Mouse (Mus musculus): ENCODE measurements at regions not wholly inside any gene's neighbourhood (a gene's known extent, or its start where the extent isn't known, plus 50 kb on each side); places are given as distances from the start of the nearest gene placed in this dataset.

- no peak for DNase-seq (ENCODE audit: low read depth, low spot score)
These were observed 75.9 kb upstream of the Ank start for GRCm38 (mm10) chr15:27390567-27390966.

GRCm38 (mm10) chr15:27405721-27406161, 60.7 kb upstream of the Ank start:
- no peak for DNase-seq (ENCODE audit: low read depth, low spot score)

GRCm38 (mm10) chr15:27409856-27410255, 56.6 kb upstream of the Ank start:
- no peak for DNase-seq (ENCODE audit: low read depth, low spot score)

- no peak for DNase-seq (ENCODE audit: low read depth, low spot score)
These were observed 54.2 kb upstream of the Ank start for GRCm38 (mm10) chr15:27412304-27412703.

- DNase-seq (ENCODE audit: low read depth, low spot score): no peak
These were observed 53.7 kb upstream of the Ank start for GRCm38 (mm10) chr15:27412761-27413160.

GRCm38 (mm10) chr15:27413486-27413885, 53.0 kb upstream of the Ank start:
- no peak for DNase-seq (ENCODE audit: low read depth, low spot score)

- no peak for DNase-seq (ENCODE audit: low read depth, low spot score)
These were observed 51.7 kb upstream of the Ank start for GRCm38 (mm10) chr15:27414819-27415218.
